Mouse (Mus musculus): ENCODE data around the gene Rdm1.
"Not testable (repeated sequence)": the region's sequence is repeated elsewhere in the genome, so short reads cannot be mapped to it uniquely, and the experiment has no call there.

The Rdm1 gene

DNA sequence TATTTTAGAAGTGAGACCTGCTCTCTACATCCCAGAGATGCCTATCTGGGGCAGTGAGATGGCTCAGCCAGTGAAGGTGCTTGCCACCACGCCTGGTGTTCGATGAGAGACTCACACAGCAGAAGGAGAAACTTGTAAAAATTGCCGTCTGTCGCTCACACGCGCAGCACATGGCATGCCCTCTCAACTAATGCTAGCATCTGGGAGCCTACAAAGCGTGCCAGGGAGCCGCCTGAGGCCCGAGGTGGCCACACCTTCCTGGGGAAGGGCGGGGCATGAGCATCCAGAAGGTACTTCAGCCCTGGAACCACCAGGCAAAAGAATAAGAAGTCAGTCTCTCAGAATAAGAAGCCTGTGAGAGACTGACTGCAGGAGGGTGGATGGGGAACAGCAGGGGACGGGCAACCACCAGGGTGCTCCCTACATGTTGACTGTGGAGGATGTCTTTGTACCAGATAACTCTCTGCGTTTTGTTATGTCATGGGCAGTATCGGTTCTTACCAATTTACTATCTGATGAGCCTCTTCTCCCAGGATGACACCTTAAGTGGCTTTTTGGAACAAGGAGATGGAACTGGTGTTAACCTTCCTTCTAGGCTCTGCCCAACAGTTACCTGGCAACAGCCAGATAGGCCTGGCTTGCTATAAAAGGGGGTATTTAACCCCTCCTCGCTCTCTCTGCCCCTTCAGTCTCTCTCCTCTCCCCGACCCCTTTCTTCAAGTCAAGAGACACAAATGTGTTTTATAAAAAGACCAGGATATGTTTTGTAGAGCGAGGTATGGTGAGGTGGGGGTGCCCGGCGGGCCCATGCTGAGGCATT is 9.8 kb upstream of the Rdm1 start:
- DNase-seq (ENCODE audit: low spot score in 2 of 2) = no peak

DNA sequence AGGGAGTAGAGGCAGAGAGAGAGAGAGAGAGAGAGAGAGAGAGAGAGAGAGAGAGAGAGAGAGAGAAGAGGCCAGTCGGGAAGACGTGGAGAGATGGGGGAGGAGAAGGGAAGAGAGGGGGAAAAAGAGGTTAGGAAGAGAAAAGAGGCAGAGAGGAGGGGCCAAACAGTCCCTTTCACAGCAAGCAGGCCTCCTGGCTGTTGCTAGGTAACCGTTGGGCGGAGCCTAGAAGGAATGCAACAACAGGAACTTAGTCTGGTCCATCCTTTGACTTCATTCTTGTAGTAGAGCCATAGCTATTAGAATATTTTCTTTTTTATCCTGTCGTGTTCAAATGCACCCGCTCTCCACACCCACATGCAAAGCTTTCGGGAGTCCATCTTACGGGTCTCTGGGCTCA is 9.1 kb upstream of the Rdm1 start:
- DNase-seq (ENCODE audit: low spot score in 2 of 2) = peak in 1 of 2 experiments; percentile 29

DNA sequence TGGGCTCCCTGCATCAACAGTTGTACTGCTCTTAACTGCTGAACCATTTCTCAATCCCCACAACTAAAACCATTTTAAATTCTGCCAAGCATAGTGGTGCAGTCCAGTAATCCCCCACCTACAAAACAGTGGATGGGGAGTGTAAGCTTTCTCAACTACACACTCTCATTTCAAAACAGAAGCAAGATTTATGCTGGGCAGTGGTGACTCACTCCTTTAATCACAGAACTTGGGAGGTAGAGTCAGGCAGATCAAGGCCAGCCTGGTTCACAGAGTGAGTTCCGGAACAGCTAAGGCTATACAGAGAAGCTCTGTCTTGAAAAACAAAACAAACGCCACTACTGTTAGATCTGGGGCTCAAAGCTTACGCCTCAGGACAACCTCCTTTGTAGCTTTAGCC is 8.4 kb upstream of the Rdm1 start:
- no peak for DNase-seq (ENCODE audit: low spot score in 2 of 2)

DNA sequence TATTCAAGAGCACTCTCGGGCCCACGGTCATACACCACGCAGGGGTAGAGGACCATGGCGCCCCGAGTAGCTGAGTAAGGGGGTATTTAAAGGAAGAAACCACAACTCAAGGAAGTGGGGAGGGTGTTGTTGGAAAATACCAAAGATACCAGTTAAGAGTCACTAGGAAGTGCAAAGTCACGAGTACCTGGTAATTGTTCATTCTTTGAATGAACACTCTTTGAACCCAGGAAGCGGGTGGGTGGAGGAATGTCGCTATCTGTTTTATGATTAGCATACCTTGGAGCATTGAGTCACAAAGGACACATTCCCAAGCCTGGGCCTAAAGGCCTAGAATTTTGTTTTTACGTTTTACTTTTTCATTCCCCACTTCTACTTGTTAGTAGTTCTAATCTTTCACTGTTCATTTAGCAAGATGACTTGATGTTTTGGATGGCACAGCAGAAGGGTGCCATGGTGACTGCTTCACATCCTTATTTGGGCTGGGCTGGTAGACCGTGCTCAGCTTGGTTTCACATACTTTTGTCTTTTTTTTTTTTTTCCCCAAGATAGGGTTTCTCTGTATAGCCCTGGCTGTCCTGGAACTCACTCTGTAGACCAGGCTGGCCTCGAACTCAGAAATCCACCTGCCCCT is 6.9 kb upstream of the Rdm1 start:
- DNase-seq (ENCODE audit: low spot score in 2 of 2) = not testable (repeated sequence)

DNA sequence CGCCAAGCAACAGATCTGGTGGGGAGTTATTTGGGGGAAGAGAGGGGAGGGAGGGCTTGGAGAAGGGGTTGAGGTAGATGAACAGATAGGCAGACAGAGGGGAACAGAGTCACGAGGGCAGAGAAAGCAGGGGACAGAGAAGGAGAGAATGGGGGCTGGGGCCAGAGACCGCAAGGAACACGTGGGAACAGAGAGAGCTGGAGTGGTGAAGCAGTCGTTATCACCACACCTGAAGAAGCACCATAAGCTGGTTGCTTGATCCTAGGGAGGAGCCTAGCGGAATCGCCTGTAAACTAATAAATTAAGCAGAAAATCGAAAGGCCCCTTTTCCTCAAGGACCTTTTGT is 373 bp upstream of the Rdm1 start:
- no peak for DNase-seq (ENCODE audit: low spot score in 2 of 2)

DNA sequence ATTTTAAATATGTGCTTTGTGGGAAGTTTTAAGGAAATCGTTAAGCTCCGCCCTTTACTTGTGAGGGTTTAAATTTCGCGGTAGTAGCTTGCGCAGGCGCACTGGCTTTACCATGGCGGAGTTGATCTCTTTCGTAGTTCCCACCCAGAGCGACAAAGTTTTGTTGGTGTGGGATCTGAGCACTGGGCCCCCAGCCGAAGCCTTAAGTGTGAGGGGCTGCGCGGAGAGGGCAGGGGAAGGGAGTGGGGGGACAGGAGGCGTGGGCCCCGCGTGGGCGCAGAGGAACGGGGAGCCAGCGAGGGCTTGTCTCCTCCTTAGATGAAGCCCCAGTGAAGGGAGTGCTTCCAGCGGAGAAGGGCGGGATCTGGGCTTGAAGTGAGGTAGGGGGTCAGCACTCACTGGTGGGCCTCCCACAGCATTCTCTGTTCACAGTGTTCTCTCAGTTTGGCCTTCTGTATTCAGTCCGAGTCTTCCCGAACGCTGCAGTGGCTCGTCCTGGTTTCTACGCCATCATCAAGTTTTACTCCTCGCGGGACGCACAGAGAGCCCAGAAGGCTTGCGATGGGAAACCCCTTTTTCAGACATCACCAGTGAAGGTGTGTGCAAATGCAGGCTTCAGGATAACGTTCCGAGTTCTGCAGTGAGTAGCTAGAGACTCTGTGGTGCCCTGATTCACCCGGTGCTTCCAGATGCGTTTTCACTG is 1.0 kb downstream of the Rdm1 start:
- peak; percentile 79 to 87 for DNase-seq (ENCODE audit: low spot score in 2 of 2)

DNA sequence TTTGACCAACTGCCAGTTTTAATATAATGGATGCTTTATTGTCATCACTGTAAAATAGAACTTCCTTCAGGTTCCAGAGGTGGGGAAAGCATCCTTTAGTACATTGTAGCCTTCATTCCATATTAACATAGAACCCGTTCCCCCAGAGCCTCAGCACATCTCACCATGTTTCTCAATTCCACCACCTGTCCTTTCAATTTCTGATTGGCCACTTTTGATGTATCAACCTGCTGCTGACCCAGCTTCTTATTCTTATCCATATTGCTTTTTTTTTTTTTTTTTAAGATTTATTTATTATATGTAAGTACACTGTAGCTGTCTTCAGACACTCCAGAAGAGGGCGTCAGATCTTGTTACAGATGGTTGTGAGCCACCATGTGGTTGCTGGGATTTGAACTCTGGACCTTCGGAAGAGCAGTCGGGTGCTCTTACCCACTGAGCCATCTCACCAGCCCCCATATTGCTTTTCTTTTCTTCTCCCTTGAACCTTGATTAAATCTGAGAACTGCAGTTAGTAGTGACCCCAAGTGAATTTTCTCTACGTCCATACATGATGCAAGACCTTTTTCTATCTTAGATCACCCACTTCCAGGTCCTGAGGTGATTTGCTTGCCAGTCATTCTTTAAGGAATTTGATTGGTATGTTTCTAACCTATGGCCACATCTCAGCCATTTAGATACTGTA is 1.9 kb downstream of the Rdm1 start:
- not testable (repeated sequence) for DNase-seq (ENCODE audit: low spot score in 2 of 2)

DNA sequence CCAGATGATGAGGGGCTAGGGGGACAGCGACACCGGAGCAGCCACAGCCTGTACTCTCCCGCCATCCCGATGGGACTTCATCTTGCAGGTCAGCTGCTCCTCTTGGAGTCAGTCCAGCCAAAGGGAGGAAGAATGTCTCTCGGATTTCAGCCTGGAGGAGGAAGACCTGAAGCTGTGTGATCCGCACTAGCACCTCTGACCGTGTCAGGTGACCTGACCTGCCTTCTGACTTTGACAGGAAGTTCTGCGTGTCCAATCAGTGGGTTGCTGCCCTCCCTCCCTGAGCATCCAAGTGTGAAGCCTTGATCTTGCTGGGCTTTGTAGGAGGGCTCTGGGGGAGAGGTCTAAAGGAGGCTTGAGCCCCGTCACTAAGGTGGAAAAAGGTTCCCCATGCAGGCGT is 8.7 kb downstream of the Rdm1 start:
- DNase-seq (ENCODE audit: low spot score in 2 of 2) = no peak

DNA sequence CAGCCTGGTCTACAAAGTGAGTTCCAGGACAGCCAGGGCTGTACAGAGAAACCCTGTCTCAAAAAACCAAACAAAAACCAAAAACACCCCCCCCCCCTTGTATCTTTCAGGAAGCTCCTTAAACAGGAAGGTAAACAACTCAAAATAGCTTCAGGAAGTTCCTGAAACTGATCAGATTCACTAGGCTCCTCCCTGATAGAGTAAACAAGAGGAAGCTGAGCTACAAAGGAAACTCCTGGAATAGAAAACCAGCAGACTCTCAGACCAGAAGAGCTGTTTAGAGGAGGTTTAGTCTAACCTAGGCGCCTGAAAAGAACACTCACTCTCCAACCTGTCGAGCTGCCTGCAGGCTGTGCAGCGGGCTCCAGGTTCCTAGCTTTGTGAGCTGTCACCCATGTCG is 12.8 kb downstream of the Rdm1 start:
- no peak for DNase-seq (ENCODE audit: low spot score in 2 of 2)

DNA sequence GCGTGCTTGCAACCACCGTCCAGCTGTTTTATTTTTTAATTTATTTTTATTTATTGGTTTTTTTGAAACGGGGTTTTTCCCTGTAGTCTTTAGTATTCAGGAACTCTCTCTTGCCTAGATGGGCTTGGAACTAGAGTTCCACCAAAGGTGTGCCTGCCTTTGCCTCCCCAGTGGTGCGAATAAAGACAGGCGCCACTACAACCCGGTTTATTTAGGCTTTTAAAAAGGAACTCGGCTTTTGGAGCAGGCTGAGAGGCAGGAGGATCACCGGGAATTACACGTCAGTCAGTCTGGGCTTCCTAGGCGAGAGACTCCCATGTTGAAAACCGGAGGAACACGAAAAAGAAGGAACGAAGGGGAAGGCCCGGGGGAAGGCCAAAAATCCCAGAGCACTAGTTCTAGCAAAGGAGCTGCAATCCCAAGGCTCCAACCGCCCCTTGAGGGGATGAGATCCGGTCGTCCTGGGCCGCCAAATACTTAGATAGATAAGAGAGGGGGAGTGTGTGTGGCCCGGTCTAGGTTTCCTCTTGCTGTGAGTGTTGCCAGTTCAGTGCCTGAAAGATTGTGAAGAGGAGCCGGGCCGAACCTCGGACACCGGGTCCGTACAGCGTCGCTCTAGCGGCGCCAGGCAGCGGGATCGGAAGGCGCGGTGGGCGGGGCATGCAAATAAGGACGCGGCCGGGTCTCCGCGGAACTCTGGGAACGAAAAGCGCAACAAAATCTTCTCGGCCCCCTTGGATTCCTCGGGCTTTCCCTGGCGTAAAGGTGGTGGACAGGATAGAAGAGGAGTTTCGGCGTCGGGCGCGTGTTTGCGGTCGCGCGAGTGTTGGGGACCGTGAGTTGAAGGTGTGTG is 14.1 kb downstream of the Rdm1 start:
- peak; percentile 72 to 83 for DNase-seq (ENCODE audit: low spot score in 2 of 2)

DNA sequence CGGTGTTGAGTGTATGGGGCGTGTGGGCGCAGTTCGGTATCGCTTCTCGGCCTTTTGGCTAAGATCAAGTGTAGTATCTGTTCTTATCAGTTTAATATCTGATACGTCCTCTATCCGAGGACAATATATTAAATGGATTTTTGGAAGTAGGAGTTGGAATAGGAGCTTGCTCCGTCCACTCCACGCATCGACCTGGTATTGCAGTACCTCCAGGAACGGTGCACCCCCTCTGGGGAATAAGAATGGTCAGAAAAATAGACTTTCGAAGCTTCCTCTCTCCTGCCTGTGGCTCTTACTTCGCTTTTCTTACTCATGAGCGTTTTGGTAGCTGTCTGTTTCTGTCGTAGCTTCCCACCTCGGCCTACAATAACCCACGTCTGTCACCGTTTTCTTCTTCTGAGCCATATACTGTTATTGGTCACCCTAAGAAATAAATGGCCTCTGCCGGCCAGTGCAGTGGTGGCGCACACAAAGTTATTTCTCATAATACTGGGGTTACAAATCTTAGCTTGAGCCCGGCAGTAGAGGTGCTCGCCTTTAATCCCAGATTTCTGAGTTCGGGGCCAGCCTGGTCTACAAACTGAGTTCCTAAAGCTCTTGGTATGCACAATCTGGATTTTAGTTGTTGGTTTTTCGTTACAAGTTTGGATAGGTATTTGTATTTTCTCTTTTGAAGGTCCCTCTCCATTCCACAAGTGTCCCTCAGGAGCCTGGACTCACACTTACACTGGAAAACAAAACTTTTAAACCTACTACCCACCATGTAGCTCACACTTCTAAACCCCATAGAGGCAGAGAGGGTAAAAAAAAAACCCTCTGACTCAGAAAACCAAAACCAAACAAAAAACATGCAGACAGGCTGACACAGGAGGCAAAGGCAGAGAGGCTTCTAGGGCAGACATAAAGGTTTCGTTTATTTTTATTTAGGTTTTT is 15.0 kb downstream of the Rdm1 start:
- DNase-seq (ENCODE audit: low spot score in 2 of 2) = peak; percentile 25 to 26

DNA sequence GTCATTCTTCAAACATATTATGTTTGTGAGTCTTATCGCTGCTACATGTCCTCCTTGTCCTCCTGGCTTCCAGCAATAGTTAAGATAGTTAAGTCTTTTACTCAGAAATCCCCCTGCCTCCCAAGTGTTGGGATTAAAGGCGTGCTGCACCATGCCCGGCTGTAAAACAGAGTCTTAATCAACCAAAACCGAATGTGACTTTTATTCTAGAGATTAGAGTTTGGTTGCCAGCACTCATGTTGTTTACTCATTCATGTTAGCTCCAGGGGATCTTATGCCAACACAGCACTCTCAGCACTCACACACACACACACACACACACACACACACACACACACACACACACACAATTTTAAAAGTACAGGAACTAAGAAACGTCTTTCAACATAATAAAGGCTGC is 15.9 kb downstream of the Rdm1 start:
- no peak for DNase-seq (ENCODE audit: low spot score in 2 of 2)

DNA sequence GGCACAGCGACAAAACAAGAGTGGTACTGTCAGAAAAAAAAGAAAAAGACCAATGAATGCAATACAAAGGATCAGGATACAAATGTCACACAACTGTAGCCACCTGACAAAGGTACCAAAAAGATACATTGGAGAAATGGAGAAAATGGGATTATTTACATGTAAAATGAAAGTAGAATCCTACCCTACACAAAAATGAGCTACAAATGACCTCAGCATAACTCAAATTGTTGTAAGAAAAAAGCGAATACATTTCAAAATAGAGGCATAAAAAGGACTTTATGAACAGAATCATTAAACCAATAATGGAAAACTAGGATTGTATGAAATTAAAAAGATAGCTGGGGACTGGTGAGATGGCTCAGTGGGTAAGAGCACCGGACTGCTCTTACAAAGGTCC is 17.6 kb downstream of the Rdm1 start:
- DNase-seq (ENCODE audit: low spot score in 2 of 2) = no peak

DNA sequence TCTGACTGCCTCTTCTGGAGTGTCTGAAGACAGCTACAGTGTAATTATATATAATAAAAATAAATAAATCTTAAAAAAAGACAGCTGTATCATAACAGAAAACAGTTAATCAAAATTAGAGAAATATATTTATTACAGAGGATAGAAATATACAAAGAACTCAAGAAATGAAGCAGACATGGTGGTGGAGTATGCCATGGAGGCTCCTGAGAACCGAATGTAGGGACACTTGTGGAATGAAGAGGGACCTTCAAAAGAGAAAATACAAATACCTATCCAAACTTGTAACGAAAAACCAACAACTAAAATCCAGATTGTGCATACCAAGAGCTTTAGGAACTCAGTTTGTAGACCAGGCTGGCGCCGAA is 18.0 kb downstream of the Rdm1 start:
- DNase-seq (ENCODE audit: low spot score in 2 of 2) = not testable (repeated sequence)

DNA sequence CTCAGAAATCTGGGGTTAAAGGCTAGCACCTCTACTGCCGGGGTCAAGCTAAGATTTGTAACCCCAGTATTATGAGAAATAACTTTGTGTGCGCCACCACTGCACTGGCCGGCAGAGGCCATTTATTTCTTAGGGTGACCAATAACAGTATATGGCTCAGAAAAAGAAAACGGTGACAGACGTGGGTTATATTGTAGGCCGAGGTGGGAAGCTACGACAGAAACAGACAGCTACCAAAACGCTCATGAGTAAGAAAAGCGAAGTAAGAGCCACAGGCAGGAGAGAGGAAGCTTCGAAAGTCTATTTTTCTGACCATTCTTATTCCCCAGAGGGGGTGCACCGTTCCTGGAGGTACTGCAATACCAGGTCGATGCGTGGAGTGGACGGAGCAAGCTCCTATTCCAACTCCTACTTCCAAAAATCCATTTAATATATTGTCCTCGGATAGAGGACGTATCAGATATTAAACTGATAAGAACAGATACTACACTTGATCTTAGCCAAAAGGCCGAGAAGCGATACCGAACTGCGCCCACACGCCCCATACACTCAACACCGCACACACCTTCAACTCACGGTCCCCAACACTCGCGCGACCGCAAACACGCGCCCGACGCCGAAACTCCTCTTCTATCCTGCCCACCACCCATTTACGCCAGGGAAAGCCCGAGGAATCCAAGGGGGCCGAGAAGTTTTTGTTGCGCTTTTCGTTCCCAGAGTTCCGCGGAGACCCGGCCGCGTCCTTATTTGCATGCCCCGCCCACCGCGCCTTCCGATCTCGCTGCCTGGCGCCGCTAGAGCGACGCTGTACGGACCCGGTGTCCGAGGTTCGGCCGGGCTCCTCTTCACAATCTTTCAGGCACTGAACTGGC is 18.7 kb downstream of the Rdm1 start:
- peak; percentile 52 to 66 for DNase-seq (ENCODE audit: low spot score in 2 of 2)

DNA sequence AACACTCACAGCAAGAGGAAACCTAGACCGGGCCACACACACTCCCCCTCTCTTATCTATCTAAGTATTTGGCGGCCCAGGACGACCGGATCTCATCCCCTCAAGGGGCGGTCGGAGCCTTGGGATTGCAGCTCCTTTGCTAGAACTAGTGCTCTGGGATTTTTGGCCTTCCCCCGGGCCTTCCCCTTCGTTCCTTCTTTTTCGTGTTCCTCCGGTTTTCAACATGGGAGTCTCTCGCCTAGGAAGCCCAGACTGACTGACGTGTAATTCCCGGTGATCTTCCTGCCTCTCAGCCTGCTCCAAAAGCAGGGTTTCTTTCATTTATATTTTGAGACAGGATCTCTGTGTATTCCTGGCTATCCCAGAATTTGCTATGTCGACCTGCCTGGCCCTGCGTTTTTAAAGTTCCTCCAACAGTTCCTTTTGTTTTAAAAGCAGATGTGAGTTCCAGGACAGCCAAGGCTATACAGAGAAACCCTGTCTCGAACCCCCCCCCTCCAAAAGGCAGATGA is 19.3 kb downstream of the Rdm1 start:
- not testable (repeated sequence) for DNase-seq (ENCODE audit: low spot score in 2 of 2)

DNA sequence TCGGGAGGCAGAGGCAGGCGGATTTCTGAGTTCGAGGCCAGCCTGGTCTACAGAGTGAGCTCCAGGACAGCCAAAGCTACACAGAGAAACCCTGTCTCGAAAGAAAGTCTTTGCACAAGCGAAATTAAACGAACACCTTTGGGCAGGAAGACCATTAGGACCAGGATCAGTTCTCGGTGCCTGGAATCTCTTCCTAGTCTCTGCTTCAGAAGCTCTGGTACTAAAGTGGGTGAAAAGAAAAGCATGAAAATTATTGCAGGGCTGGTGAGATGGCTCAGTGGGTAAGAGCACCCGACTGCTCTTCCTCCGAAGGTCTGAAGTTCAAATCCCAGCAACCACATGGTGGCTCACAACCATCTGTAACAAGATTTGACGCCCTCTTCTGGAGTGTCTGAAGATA is 20.1 kb downstream of the Rdm1 start:
- DNase-seq (ENCODE audit: low spot score in 2 of 2) = not testable (repeated sequence)

DNA sequence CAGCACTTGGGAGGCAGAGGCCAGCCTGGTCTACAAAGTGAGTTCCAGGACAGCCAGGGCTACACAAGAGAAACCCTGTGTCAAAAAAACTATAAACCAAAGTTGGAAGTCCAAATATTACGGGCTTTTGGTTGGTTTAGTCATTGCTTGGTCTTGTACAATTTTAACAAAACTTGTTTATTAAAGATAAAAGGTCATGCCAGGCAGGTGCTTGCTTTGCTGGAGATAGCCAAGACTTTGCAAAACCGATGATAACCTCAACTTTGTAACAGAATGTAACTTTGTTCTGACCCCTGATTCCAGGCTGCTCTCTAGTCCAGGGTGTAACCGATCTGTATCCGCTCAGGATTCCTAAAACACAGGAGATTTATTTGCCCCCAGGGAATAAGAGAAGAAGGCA is 29.4 kb downstream of the Rdm1 start:
- DNase-seq (ENCODE audit: low spot score in 2 of 2) = no peak

DNA sequence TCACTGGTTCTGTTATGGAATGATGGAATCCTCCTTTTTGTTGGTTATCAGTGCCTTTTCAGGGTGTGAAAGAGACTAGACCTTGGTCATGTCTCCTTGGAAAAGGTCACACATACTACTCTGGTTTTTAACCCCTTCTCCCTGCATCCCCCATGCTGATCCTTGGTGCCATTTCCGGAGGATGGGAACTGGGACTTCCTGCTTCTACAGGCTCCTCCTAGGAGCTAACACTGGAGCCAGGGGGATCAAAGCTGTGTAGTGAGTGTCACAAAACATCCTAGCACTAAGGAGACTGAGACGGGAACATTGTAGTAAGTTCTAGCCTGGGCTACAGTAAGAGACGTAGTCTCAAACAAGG is 30.5 kb downstream of the Rdm1 start:
- peak in 1 of 2 experiments; percentile 10 for DNase-seq (ENCODE audit: low spot score in 2 of 2)
